Mouse (Mus musculus) lung, embryonic 15.5 days (tissue): ENCODE measurements around the gene Kif26a. TPM values are rescaled to one million over a fixed set of nuclear protein-coding genes. Genes with fewer than 3 reads are reported as not detected.

Experiments used
- ATAC-seq: fragments of 200-750 bp; cut with Nextera tagmentation; 2 replicates; pipeline ENCODE4 v1.8.0; 2017; ENCODE audit warnings: moderate number of reproducible peaks, borderline replicate concordance; ENCODE audit not compliant: low FRiP score, low TSS enrichment; ENCODE audit errors: extremely low read depth
- H3K27ac ChIP-seq: fragments of 300-500 bp; sonication (generic); 2 replicates; pipeline ENCODE4 v1.5.1; 2015; ENCODE audit warnings: moderate library complexity, mild to moderate bottlenecking, inconsistent platforms
- H3K27me3 ChIP-seq: fragments of 300-500 bp; sonication (generic); 2 replicates; pipeline ENCODE4 v1.6.1; 2015; ENCODE audit warnings: inconsistent platforms
- H3K36me3 ChIP-seq: fragments of 300-500 bp; sonication (generic); 2 replicates; pipeline ENCODE4 v1.6.1; 2015; ENCODE audit warnings: inconsistent platforms
- H3K4me1 ChIP-seq: fragments of 300-500 bp; sonication (generic); 2 replicates; pipeline ENCODE4 v1.6.1; 2015; ENCODE audit warnings: inconsistent platforms
- H3K4me2 ChIP-seq: fragments of 300-500 bp; sonication (generic); 2 replicates; pipeline ENCODE4 v1.6.1; 2015; ENCODE audit warnings: inconsistent platforms, mild to moderate bottlenecking, moderate library complexity
- H3K4me3 ChIP-seq: fragments of 300-500 bp; sonication (generic); 2 replicates; pipeline ENCODE4 v1.5.1; 2015; ENCODE audit warnings: mild to moderate bottlenecking, inconsistent platforms
- H3K9ac ChIP-seq: fragments of 300-500 bp; sonication (generic); 2 replicates; pipeline ENCODE4 v1.6.1; 2015; ENCODE audit warnings: inconsistent platforms
- H3K9me3 ChIP-seq: fragments of 300-500 bp; sonication (generic); 2 replicates; pipeline ENCODE4 v1.6.1; 2016; ENCODE audit warnings: inconsistent platforms
- WGBS: fragments of 180-500 bp; shearing (Covaris S2); methylation state at CpG from one replicate; pipeline ENCODE4 v1.1.7; 2015; 5-methylcytosine and 5-hydroxymethylcytosine counted together
- polyA plus RNA-seq: library from polyadenylated mRNA; unstranded; fragments of >200 nt; fragmentation: Nextera tagmentation; extraction: Ambion mirVana; gene quantifications from 2 replicates; pipeline ENCODE4 v1.2.1, GENCODE M21; 2015

The Kif26a gene
- polyA plus RNA-seq, 1 experiment from 2014 or later = 3.2 TPM

GRCm38 (mm10) chr12:112199363-112199762 is 53.4 kb downstream of the Kif26a start:
- Histone ChIP-seq H3K4me1 (0 out of 2 replicates have a peak, but pooled peaks cover 6% of the 10 kb centered on the region), H3K36me3 (no peaks in the 10 kb centered on the region), H3K9ac (no peak overlapping the region), H3K4me3 (no peak overlapping the region), H3K9me3 (no peaks in the 10 kb centered on the region), H3K27me3 (no peaks in the 10 kb centered on the region), H3K4me2 (no peak overlapping the region), H3K27ac (no peak overlapping the region)
- WGBS = 78% methylated on average over 3 of the region's 3 CpGs
- no peak for ATAC-seq

- no peaks in the 10 kb centered on the region for H3K9me3 ChIP-seq
- no peak for ATAC-seq
- H3K27ac ChIP-seq = no peak overlapping the region
These were observed 54.0 kb downstream of the Kif26a start for GRCm38 (mm10) chr12:112200045-112200444.

GRCm38 (mm10) chr12:112207163-112207562 is 61.2 kb downstream of the Kif26a start:
- Histone ChIP-seq H3K27me3 (no peaks in the 10 kb centered on the region), H3K4me1 (no peaks in the 10 kb centered on the region), H3K4me3 (no peak overlapping the region), H3K36me3 (no peaks in the 10 kb centered on the region), H3K4me2 (no peak overlapping the region), H3K9me3 (no peaks in the 10 kb centered on the region), H3K27ac (no peak overlapping the region), H3K9ac (no peak overlapping the region)
- 68% methylated on average over 2 of the region's 2 CpGs for WGBS
- no peak for ATAC-seq

More at GRCm38 (mm10) chr12:112200045-112200444, 54.0 kb downstream of the Kif26a start:
- WGBS = 42% methylated on average over 2 of the region's 2 CpGs
- H3K36me3 ChIP-seq = no peaks in the 10 kb centered on the region
- 0 out of 2 replicates have a peak, but pooled peaks cover 4% of the 10 kb centered on the region for H3K4me1 ChIP-seq
- no peak overlapping the region for H3K4me2 ChIP-seq
- no peak overlapping the region for H3K4me3 ChIP-seq
- H3K9ac ChIP-seq = no peak overlapping the region
- no peaks in the 10 kb centered on the region for H3K27me3 ChIP-seq

- no peak for ATAC-seq
- no peak overlapping the region for H3K9ac ChIP-seq
- no peak overlapping the region for H3K4me2 ChIP-seq
- H3K9me3 ChIP-seq = no peaks in the 10 kb centered on the region
- WGBS = 75% methylated on average over 4 of the region's 4 CpGs
- no peak overlapping the region for H3K27ac ChIP-seq
- no peak overlapping the region for H3K4me3 ChIP-seq
- no peaks in the 10 kb centered on the region for H3K36me3 ChIP-seq
- H3K4me1 ChIP-seq = no peaks in the 10 kb centered on the region
- no peaks in the 10 kb centered on the region for H3K27me3 ChIP-seq
These were observed 61.7 kb downstream of the Kif26a start for GRCm38 (mm10) chr12:112207734-112208133.

- Histone ChIP-seq H3K4me2 (no peak overlapping the region), H3K27me3 (no peaks in the 10 kb centered on the region), H3K9ac (no peak overlapping the region), H3K4me3 (no peak overlapping the region), H3K4me1 (no peaks in the 10 kb centered on the region), H3K9me3 (no peaks in the 10 kb centered on the region), H3K27ac (no peak overlapping the region), H3K36me3 (no peaks in the 10 kb centered on the region)
- peak; percentile 23; the same call in 1 of the 2 replicates for ATAC-seq
- 40% methylated on average over 12 of the region's 13 CpGs for WGBS
These were observed 64.6 kb downstream of the Kif26a start for GRCm38 (mm10) chr12:112210622-112211021.

GRCm38 (mm10) chr12:112214441-112214857 is 68.4 kb downstream of the Kif26a start:
- ATAC-seq = no peak
- WGBS = 36% methylated on average over 13 of the region's 13 CpGs

GRCm38 (mm10) chr12:112215545-112215944 is 69.5 kb downstream of the Kif26a start:
- 0 out of 2 replicates have a peak, but pooled peaks have one; percentile 43 for ATAC-seq
- Histone ChIP-seq H3K27me3 (no peaks in the 10 kb centered on the region), H3K9me3 (no peaks in the 10 kb centered on the region), H3K4me2 (no peak overlapping the region), H3K9ac (no peak overlapping the region), H3K4me3 (no peak overlapping the region), H3K4me1 (no peaks in the 10 kb centered on the region), H3K36me3 (no peaks in the 10 kb centered on the region), H3K27ac (no peak overlapping the region)
- WGBS = 73% methylated on average over 7 of the region's 7 CpGs

More at GRCm38 (mm10) chr12:112214441-112214857, 68.4 kb downstream of the Kif26a start:
- H3K36me3 ChIP-seq = no peaks in the 10 kb centered on the region
- no peak overlapping the region for H3K4me2 ChIP-seq
- no peak overlapping the region for H3K9ac ChIP-seq
- H3K27me3 ChIP-seq = no peaks in the 10 kb centered on the region
- H3K4me3 ChIP-seq = no peak overlapping the region
- H3K9me3 ChIP-seq = no peaks in the 10 kb centered on the region
- no peak overlapping the region for H3K27ac ChIP-seq
- H3K4me1 ChIP-seq = no peaks in the 10 kb centered on the region

- Histone ChIP-seq H3K4me3 (no peak overlapping the region), H3K4me1 (no peaks in the 10 kb centered on the region), H3K9ac (no peak overlapping the region), H3K27ac (no peak overlapping the region), H3K36me3 (no peaks in the 10 kb centered on the region), H3K4me2 (no peak overlapping the region), H3K9me3 (no peaks in the 10 kb centered on the region), H3K27me3 (peaks cover 6% of the 10 kb centered on the region)
- ATAC-seq = no peak
- 73% methylated on average over 7 of the region's 7 CpGs for WGBS
These were observed 71.0 kb downstream of the Kif26a start for GRCm38 (mm10) chr12:112217021-112217420.

- H3K27me3 ChIP-seq = peaks cover 11% of the 10 kb centered on the region
- H3K4me3 ChIP-seq = no peak overlapping the region
- no peak for ATAC-seq
- no peaks in the 10 kb centered on the region for H3K36me3 ChIP-seq
- no peaks in the 10 kb centered on the region for H3K4me1 ChIP-seq
- 43% methylated on average over 3 of the region's 3 CpGs for WGBS
- H3K27ac ChIP-seq = no peak overlapping the region
- H3K4me2 ChIP-seq = no peak overlapping the region
- H3K9ac ChIP-seq = no peak overlapping the region
- H3K9me3 ChIP-seq = no peaks in the 10 kb centered on the region
These were observed 71.7 kb downstream of the Kif26a start for GRCm38 (mm10) chr12:112217681-112218080.

- Histone ChIP-seq H3K4me1 (no peaks in the 10 kb centered on the region), H3K9me3 (no peaks in the 10 kb centered on the region), H3K4me3 (no peak overlapping the region), H3K27me3 (peaks cover 11% of the 10 kb centered on the region), H3K9ac (no peak overlapping the region), H3K36me3 (no peaks in the 10 kb centered on the region), H3K27ac (no peak overlapping the region), H3K4me2 (no peak overlapping the region)
- whole genome bisulfite sequencing = 42% methylated on average over 6 of the region's 6 CpGs
- no peak for ATAC-seq
These were observed 75.3 kb downstream of the Kif26a start for GRCm38 (mm10) chr12:112221290-112221689.

- Histone ChIP-seq H3K9ac (no peak overlapping the region), H3K27me3 (peaks cover 11% of the 10 kb centered on the region), H3K36me3 (no peaks in the 10 kb centered on the region), H3K4me2 (no peak overlapping the region), H3K27ac (no peak overlapping the region), H3K4me1 (no peaks in the 10 kb centered on the region), H3K4me3 (no peak overlapping the region), H3K9me3 (no peaks in the 10 kb centered on the region)
- ATAC-seq = no peak
- WGBS = 30% methylated on average over 19 of the region's 19 CpGs
These were observed 75.9 kb downstream of the Kif26a start for GRCm38 (mm10) chr12:112221754-112222439.

GRCm38 (mm10) chr12:112223721-112224337 is 77.8 kb downstream of the Kif26a start:
- Histone ChIP-seq H3K4me3 (no peak overlapping the region), H3K36me3 (no peaks in the 10 kb centered on the region), H3K27ac (no peak overlapping the region), H3K9me3 (no peaks in the 10 kb centered on the region), H3K9ac (no peak overlapping the region), H3K4me2 (no peak overlapping the region), H3K4me1 (no peaks in the 10 kb centered on the region), H3K27me3 (peaks cover 11% of the 10 kb centered on the region)
- WGBS = 43% methylated on average over 13 of the region's 13 CpGs
- ATAC-seq = no peak
